Mouse (Mus musculus): ENCODE measurements at regions not wholly inside any gene's neighbourhood (a gene's known extent, or its start where the extent isn't known, plus 50 kb on each side); places are given as distances from the start of the nearest gene placed in this dataset.

DNA sequence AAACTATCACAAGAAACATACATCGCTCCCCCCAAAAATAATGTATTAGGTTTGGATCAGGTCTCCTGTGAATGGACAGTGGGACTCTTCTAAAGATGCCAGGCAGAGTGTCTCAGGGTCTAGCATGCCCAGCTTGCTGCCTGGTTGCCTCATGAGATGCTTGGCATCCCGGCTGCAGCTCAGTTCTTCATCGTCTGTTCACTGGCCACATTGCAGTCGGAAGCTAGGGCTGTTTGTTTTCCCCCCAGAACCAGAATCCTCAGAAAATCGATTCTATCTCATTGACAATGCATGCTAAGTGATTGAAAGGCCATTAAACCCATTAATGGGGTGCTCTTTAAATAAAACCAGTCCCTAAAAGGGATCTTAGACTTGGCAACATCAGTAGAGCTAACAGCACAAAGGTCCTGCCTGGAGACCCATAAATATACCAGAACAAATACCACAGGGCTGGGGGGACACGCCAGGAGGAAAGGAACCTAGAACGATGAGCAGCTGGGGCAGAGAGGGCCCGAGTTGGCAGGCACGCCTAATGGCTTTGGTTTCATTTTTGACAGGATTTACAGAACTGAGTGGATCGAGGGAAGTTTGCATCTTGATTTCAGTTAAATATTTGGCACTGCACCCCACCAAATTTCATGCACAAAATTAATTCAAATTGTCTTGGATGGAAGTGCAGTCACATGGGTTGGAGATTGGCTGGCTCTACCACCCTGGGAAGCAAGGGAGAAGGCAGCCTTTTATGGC is 205.3 kb downstream of the Snx10 start:
- 64% methylated on average over 10 of the region's 10 CpGs for WGBS (ENCODE audit: insufficient replicate concordance)
- H3K4me3 ChIP-seq, result no peak overlapping the region
- H3K27me3 ChIP-seq (replicated peaks), result no peaks in the 10 kb centered on the region
- no peaks in the 10 kb centered on the region for H3K4me1 ChIP-seq
- H3K9ac ChIP-seq, result no peak overlapping the region
- H3K9me3 ChIP-seq (replicated peaks), result no peaks in the 10 kb centered on the region
- H3K36me3 ChIP-seq, result no peaks in the 10 kb centered on the region
- H3K4me2 ChIP-seq, result no peak overlapping the region
- no peak overlapping the region for H3K27ac ChIP-seq
- ATAC-seq, result no peak

DNA sequence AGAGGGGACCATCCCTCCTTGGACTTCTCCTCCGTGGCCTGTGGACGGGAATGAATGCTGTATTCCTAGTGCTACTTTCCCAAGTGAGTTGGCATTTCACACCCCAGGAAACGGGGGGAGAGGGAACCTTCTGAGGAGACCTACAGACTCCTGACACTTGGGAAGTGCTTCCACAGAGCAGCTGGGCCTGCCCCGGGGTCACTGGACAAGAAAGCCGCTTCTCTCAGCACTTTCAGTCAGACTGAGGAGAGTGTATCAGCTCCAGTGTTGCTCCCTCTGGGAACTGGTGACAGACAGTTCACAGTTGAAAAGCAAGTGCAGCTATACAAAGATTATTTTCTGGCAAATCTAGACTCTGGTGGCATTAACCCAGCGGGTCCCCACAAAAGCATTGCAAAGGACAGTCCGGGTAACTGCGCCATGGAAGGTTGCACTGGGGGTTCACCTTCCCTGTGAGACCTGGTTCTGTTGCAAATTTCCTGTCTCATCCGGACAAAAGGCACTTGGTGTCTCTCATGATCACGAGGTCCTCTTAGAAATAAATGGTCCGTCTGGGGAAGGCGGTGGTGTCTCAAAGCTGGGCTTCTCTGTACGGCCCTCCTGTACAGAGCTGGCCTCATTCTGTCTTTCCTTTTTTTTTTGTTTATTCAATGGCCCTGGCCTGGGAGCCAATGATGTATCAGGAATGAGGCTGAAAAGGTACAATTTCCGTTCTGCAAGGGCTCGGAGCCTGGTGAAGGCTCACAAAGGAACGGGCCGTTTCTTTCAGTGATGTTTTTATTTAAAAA is 207.1 kb downstream of the Snx10 start:
- H3K36me3 ChIP-seq, result no peaks in the 10 kb centered on the region
- H3K27ac ChIP-seq, result no peak overlapping the region
- no peaks in the 10 kb centered on the region for H3K4me1 ChIP-seq
- ATAC-seq, result no peak
- no peaks in the 10 kb centered on the region for H3K27me3 ChIP-seq (replicated peaks)
- H3K4me2 ChIP-seq, result no peak overlapping the region
- H3K4me3 ChIP-seq, result no peak overlapping the region
- H3K9me3 ChIP-seq (replicated peaks), result no peaks in the 10 kb centered on the region
- 73% methylated on average over 17 of the region's 17 CpGs for WGBS (ENCODE audit: insufficient replicate concordance)
- no peak overlapping the region for H3K9ac ChIP-seq

DNA sequence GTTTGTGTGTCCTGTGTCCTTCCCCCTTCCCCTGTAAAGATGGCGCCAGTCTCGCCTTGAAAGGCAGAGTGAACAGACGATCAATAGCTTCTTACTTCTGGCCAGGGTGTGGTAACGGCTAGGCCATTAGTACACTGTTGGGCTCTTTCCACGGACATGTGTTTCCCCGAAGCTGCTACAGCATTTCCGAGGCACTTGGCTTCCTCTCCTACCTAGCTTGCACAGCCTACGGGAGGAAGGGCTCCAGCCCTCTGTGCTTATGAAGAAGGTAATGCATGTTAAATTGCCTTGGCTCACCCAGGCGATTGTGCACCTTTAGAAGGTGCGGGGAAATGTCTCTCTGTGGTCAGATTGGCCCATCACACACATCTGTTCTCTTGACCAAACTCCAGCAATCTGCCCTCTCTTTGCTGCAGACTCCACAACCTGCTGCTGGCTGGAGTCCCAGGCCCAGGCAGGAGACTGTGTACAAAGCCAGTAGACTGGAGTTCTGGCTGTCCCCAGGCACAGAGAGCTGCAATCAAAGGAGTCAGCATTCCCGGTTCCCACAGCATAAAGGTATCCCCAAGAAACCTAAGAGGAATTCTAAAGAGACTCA is 208.7 kb downstream of the Snx10 start:
- no peaks in the 10 kb centered on the region for H3K4me1 ChIP-seq
- H3K27me3 ChIP-seq (replicated peaks), result no peaks in the 10 kb centered on the region
- ATAC-seq, result no peak
- H3K9me3 ChIP-seq (replicated peaks), result no peaks in the 10 kb centered on the region
- H3K27ac ChIP-seq, result no peak overlapping the region
- no peaks in the 10 kb centered on the region for H3K36me3 ChIP-seq
- 56% methylated on average over 11 of the region's 11 CpGs for WGBS (ENCODE audit: insufficient replicate concordance)
- H3K9ac ChIP-seq, result no peak overlapping the region
- H3K4me3 ChIP-seq, result no peak overlapping the region
- H3K4me2 ChIP-seq, result no peak overlapping the region

GRCm38 (mm10) chr6:51736051-51736450 is 212.3 kb downstream of the Snx10 start:
- Histone ChIP-seq H3K36me3 (no peaks in the 10 kb centered on the region), H3K9me3 (replicated peaks) (no peaks in the 10 kb centered on the region), H3K27me3 (replicated peaks) (no peaks in the 10 kb centered on the region), H3K4me3 (no peak overlapping the region), H3K9ac (no peak overlapping the region), H3K4me2 (no peak overlapping the region), H3K27ac (no peak overlapping the region), H3K4me1 (no peaks in the 10 kb centered on the region)
- ATAC-seq, result no peak
- 52% methylated on average over 5 of the region's 5 CpGs for WGBS (ENCODE audit: insufficient replicate concordance)

- ATAC-seq, result no peak
- no peak overlapping the region for H3K9ac ChIP-seq
- H3K27ac ChIP-seq, result no peak overlapping the region
- 43% methylated on average over 15 of the region's 15 CpGs for WGBS (ENCODE audit: insufficient replicate concordance)
- H3K27me3 ChIP-seq (replicated peaks), result no peaks in the 10 kb centered on the region; the same call in 1 of the 2 replicates
- no peaks in the 10 kb centered on the region for H3K36me3 ChIP-seq
- no peaks in the 10 kb centered on the region for H3K4me1 ChIP-seq
- H3K4me3 ChIP-seq, result no peak overlapping the region
- 0 out of 2 replicates have a peak overlapping the region, but pooled peaks have one; percentile 21 for H3K4me2 ChIP-seq
- no peaks in the 10 kb centered on the region for H3K9me3 ChIP-seq (replicated peaks)
Observed at GRCm38 (mm10) chr6:51743105-51743660, 219.5 kb downstream of the Snx10 start.

DNA sequence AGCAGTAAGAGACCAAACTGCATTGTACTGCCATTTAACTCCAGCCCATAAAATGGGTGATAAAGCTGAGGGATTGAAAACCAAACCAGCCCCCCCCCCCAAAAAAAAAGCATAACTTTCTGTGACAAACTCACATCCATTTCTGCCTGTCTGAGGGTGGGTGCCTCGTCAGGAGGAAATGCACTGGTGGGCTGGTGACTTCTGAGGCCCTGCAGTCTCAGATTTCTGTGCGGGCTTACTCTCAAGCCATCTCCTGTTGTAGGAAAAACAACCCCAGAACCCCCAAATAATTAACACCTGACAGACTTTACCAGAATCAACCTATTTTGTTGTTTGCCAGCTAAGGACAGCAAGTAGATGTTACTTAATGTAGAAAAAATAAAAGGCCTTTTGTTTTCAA is 220.9 kb downstream of the Snx10 start:
- no peaks in the 10 kb centered on the region for H3K36me3 ChIP-seq
- no peak overlapping the region for H3K4me2 ChIP-seq
- no peak for ATAC-seq
- H3K9me3 ChIP-seq (replicated peaks), result no peaks in the 10 kb centered on the region
- 53% methylated on average over 2 of the region's 2 CpGs for WGBS (ENCODE audit: insufficient replicate concordance)
- no peak overlapping the region for H3K27ac ChIP-seq
- no peaks in the 10 kb centered on the region for H3K4me1 ChIP-seq
- H3K4me3 ChIP-seq, result no peak overlapping the region
- no peak overlapping the region for H3K9ac ChIP-seq
- H3K27me3 ChIP-seq (replicated peaks), result no peaks in the 10 kb centered on the region; the same call in 1 of the 2 replicates

DNA sequence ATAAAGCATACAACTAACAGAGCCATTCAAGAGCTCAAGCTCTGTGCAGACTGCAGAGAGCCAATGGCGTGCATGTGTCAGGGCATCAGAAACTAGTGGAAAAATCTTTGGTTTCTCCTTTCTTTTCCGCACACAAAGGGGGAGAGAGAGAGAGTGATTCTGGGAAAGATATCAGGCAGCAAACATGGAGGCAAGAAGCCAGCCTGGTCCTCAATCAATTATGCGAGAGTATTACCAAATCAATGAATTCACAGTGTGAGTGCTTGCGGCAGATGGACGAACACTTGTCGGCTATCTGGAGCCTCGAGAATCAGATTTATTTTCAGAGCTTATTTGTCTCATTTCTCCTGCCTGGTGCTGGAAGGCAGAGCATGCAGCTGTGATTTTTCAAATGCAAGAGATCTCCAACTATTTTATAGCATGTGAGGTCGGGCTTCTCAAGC is 230.6 kb downstream of the Snx10 start:
- Histone ChIP-seq H3K27me3 (replicated peaks) (peaks cover 24% of the 10 kb centered on the region), H3K9ac (no peak overlapping the region), H3K9me3 (replicated peaks) (no peaks in the 10 kb centered on the region), H3K4me2 (no peak overlapping the region), H3K36me3 (no peaks in the 10 kb centered on the region), H3K4me1 (no peaks in the 10 kb centered on the region), H3K4me3 (no peak overlapping the region), H3K27ac (no peak overlapping the region)
- no peak for ATAC-seq
- WGBS (ENCODE audit: insufficient replicate concordance), result 72% methylated on average over 8 of the region's 8 CpGs

DNA sequence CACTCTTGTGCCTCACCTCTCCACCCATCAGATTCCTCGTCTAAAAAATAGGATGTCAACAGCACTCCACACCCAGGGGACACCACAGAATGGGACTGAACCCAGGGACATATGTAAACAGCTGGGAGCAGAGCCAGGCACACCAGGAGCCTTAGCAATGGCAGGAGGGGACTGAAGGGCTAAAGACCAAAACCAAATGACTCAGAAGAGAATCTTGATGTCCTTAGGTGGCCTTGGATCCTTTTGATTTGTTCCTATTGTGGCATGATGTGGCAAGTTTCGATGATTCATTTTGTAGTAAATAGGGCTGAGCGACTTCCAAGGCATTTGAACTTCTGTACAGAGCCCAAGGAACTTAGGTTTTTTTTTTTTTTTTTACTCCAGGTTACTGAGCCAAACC is 233.4 kb downstream of the Snx10 start:
- Histone ChIP-seq H3K4me2 (no peak overlapping the region), H3K9ac (no peak overlapping the region), H3K4me1 (0 out of 2 replicates have a peak, but pooled peaks cover 3% of the 10 kb centered on the region), H3K27me3 (replicated peaks) (peaks cover 45% of the 10 kb centered on the region), H3K4me3 (no peak overlapping the region), H3K36me3 (no peaks in the 10 kb centered on the region), H3K27ac (no peak overlapping the region), H3K9me3 (replicated peaks) (no peaks in the 10 kb centered on the region)
- ATAC-seq, result no peak
- WGBS (ENCODE audit: insufficient replicate concordance), result 58% methylated on average over 3 of the region's 3 CpGs

- ATAC-seq, result no peak
- Histone ChIP-seq H3K36me3 (no peaks in the 10 kb centered on the region), H3K9ac (no peak overlapping the region), H3K4me1 (0 out of 2 replicates have a peak, but pooled peaks cover 3% of the 10 kb centered on the region), H3K27ac (no peak overlapping the region), H3K4me2 (no peak overlapping the region), H3K27me3 (replicated peaks) (peaks cover 50% of the 10 kb centered on the region), H3K4me3 (no peak overlapping the region), H3K9me3 (replicated peaks) (no peaks in the 10 kb centered on the region)
- 77% methylated on average over 4 of the region's 4 CpGs for WGBS (ENCODE audit: insufficient replicate concordance)
Observed at GRCm38 (mm10) chr6:51757746-51758145, 234.0 kb downstream of the Snx10 start.

- H3K4me3 ChIP-seq, result no peak overlapping the region
- H3K9me3 ChIP-seq (replicated peaks), result no peaks in the 10 kb centered on the region
- H3K36me3 ChIP-seq, result no peaks in the 10 kb centered on the region
- ATAC-seq, result no peak
- WGBS (ENCODE audit: insufficient replicate concordance), result 53% methylated on average over 3 of the region's 3 CpGs
- peaks cover 50% of the 10 kb centered on the region for H3K27me3 ChIP-seq (replicated peaks)
- no peak overlapping the region for H3K4me2 ChIP-seq
- H3K9ac ChIP-seq, result no peak overlapping the region
- no peak overlapping the region for H3K27ac ChIP-seq
- 0 out of 2 replicates have a peak, but pooled peaks cover 3% of the 10 kb centered on the region for H3K4me1 ChIP-seq
Observed at GRCm38 (mm10) chr6:51758781-51759180, 235.1 kb downstream of the Snx10 start.

GRCm38 (mm10) chr6:51760372-51760771 is 236.7 kb downstream of the Snx10 start:
- Histone ChIP-seq H3K27me3 (replicated peaks) (peaks cover 53% of the 10 kb centered on the region), H3K4me2 (no peak overlapping the region), H3K4me3 (no peak overlapping the region), H3K4me1 (0 out of 2 replicates have a peak, but pooled peaks cover 3% of the 10 kb centered on the region), H3K27ac (no peak overlapping the region), H3K9ac (no peak overlapping the region), H3K36me3 (no peaks in the 10 kb centered on the region), H3K9me3 (replicated peaks) (no peaks in the 10 kb centered on the region)
- ATAC-seq, result 0 out of 2 replicates have a peak, but pooled peaks have one; percentile 37
- 11% methylated on average over 5 of the region's 5 CpGs for WGBS (ENCODE audit: insufficient replicate concordance)

DNA sequence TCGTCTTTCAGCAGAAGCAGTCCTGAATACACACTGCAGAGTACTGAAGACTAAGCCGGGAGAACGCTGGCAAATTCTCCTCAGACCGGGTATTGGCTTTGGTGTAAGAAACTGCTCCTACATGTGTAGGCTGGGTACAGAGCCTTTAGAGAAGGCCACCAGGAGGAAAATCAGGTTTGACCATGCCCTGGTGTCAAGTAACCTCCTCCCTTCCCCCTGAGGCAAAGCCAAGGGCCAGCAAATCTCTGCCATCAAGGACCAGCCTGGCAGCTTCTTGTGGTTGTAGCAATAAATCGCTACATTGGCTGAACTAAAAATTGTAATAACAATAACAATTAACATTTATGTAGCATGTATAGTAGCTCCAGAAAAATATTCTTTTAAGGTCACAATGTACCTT is 237.8 kb downstream of the Snx10 start:
- WGBS (ENCODE audit: insufficient replicate concordance), result 54% methylated on average over 5 of the region's 5 CpGs
- ATAC-seq, result no peak

More for the DNA sequence above, 237.8 kb downstream of the Snx10 start:
- Histone ChIP-seq H3K27me3 (replicated peaks) (peaks cover 63% of the 10 kb centered on the region), H3K36me3 (no peaks in the 10 kb centered on the region), H3K4me2 (no peak overlapping the region), H3K4me1 (0 out of 2 replicates have a peak, but pooled peaks cover 3% of the 10 kb centered on the region), H3K9ac (no peak overlapping the region), H3K4me3 (no peak overlapping the region), H3K9me3 (replicated peaks) (no peaks in the 10 kb centered on the region), H3K27ac (no peak overlapping the region)
